Mouse (Mus musculus) kidney, postnatal 36 days (tissue): ENCODE data around the gene Pcnx.
A peak's percentile ranks its signal among the peaks of the same experiment; 100 is the strongest.

Experiments
- DNase-seq, 2 experiments: peaks; one replicate each; pipeline ENCODE4 v3.0.0; 2021 to 2022; ENCODE audit warnings: mixed read lengths in 2 of 2

The Pcnx gene

DNA sequence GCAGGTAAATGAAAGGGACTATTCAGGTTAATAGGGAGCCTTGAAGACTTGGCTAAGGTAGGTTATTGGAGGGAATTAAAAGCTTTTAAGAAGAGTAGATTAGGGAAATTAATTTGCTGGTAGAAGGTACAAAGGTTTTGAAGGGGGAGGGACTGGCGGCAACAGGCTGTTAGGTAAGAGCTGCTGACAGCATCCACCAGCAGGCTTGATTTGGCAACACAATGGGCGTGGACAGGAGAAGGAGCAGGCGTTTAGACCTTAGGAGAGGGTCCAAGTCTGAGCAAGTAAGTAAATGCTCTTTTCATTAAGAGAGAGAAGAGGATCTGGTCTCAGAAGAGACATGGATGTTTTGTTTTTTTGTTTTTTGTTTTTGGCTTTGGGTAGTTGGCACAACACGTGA lies 3.1 kb upstream of the Pcnx start:
- DNase-seq, result peak; percentile 71 to 84

DNA sequence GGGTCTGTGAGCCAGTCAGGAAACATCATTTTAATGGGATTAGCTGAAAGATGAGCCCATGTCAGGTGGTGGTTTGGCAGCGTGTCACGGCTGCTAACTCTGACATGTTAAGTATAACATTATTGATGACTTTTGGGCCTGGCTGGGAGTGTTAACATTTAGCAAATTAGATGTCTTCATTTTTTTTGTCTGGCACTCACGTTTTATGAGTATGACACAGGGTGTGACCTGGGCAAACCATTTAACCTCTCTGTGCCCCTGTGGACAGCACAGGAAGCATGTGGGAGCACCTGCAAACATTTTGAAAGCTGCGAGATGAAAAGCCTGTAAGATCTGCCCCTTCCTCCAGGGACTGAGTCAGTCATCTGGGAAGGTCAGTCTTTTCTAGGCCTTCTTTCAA lies 2.6 kb upstream of the Pcnx start:
- no peak for DNase-seq

DNA sequence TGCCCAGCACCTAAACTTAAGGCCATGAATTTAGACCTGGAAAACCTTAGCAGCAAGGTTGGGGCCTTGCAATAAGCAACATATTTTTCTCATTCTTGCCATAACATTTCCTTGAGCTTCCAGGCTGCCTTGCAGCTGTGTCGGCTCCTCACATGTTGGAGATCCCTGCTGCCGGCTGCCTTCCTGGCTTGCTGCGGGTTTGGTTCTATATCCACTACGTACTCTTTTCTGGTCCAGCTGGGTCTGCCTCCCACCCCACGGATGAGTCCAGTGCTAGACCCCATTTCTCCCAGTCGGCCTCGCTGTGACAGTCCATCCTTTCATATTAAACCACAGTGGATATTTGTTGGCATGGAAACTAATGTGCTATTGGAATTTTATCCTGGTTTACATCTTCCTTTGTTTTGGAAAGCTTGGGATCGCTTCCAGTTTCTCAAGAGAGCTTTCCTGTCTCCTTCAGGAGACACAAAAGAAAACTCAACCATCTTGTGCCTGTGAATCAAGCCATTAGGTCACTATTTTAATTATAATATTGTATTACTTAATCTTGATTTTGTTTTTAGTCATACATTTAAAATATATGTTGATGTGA lies 1.7 kb upstream of the Pcnx start:
- DNase-seq, result no peak

DNA sequence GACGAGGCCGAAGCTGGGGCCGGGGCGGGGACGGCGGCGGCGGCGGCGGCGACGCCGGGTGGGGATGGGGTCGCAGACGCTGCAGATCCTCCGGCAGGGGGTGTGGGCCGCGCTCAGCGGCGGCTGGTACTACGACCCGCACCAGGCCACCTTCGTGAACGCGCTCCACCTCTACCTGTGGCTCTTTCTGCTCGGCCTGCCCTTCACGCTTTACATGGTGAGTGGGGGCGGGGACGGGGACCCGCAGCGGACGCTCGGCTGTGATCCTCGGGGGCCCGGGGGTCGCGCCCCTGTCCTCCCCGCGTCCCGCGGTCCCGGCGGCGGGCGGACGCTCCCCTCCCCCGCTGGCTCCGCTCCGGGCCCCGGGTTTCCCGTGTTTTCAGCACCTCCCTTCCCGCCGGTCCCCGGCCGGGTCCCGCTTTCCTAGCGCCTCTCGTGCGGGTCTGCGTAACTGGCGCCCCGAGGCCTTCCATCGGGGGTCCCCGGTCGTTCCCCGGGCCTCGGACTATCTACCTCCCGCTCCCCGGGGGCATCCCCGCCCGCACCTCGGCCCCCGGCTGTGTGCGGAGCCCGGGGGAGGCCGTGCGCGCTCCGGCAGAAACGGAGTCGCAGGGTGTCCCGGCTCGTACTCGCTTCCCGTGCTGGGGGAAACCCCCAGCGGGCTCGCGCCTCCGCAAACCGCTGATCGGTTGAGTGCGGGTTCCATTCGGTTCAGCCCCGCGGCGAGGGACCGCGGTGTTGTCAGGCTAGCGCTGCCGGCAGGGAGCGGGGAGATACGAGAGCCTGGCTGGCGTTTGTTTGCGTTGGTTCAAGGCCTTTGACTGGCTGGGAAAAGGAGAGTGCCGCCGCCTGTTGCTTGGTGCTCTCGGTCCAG lies 722 bp downstream of the Pcnx start:
- DNase-seq, result peak; percentile 44 to 72

DNA sequence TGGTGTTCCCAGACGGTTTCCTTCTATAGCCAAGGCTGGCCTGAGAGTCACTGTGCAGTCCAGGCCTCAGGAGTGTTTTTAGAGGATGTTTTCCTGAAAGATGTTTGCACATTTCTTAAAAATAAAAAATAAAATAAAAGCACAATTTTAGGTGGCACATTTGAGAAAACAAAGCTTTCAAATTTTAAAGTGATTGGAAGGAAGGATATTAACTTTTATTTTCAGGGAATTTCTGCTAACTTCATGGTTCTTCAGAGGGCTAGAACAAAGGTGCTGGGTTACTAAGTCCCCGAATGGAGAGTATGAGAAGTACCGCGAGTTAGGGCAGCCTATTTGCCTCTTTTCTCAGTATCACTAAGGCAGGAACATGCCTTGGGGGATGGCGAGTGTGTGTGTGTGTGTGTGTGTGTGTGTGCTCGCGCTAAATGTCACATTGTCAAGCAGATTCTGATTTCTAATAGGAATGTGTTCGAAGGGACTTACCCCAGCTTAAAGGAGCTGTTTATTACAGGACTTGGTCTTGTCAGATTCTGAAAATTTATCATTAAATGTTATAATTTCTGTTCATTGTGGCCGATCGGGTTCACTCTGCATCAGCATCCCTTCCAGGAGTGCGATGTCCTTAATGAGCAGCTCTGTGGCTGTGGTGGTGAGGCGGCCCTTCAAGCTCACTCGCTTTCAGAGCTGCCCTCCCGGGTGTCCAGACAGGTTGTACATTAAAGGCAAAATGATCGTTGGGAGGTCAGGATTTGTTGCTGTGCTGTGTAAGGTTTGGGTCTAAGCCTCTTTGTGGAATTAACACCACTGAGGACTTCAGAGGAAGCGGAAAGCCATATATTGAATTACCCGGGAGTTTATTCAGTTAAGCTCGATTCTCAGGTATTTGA lies 1.6 kb downstream of the Pcnx start:
- no peak for DNase-seq

DNA sequence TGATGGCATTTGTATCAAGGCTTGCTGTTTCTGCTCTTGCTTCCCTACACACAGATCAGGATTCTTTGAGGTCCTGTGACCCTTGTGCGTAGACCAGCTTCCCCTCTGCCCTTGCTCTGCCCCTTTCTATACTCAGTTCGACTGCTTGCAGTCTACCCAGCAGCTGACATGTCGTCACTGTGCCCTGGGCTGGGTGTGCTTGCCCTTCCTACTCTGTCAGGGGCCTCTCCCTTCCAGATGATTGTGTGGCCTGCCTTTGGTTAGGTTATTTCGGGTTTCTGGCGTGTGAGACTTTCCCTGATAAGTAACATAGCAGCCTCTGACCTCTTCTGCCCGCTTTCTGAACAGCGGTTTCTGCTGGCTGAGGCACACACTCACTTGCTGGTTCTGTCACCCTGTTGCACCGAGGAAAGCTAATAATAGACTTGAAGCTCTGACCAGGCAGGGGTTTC lies 2.6 kb downstream of the Pcnx start:
- DNase-seq, result peak in 1 of 2 experiments; percentile 19

DNA sequence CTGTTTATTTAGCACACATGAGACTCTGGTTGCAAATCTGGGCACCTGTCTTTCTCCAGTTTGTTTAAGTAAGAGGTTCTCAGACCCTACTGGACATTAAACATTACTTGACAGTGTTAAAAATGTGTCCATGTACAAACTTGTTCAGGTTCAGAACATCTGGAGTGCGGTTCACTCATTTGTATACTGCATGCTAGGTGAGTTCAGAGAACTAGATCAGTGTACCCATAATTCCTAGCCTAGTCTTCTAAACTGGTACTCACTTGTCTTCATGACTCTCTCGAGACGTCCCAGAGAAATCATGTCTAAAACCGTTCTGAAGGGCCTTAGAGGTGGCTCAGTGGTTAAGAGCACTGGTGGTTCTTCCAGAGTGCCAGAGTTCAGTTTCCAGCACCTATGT lies 4.1 kb downstream of the Pcnx start:
- DNase-seq, result no peak

DNA sequence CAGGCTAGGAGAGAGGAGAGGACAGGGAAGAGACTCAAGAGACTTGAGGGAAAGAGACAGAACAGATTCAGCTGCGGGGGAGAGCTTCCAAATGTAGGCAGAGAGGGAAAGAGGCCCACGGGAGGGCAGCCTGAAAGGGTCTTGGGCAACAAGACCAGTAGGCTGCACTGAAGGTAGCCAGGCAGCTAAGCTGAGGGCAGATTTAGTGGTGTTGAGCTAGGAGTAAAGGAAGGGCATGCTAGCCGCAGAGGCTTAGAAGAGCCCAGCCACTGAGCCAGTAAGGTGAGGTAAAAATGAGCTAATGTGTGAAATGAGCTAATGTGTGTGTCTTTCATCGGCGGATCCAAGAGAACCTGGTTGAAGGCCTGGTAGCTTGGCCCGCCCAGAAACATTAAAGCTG lies 5.4 kb downstream of the Pcnx start:
- no peak for DNase-seq

DNA sequence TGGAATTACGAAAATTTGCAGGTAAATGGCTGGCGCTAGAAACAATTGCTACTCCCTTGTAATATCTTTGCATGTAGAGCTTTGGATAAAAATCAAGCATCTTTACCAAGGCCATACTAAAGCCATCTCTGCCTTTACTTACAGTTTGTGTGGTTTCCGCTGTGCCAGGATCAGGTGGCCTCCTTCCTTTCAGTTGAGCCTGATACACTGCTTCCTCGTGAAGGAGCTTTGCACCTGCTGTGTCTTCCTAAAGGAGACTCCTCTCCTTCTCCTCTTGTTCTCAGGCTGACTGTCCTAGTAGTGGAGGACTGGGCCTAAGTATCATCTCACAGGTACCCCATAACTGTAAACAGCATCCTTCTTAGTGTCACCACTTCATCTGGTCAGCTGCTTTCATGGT lies 7.5 kb downstream of the Pcnx start:
- no peak for DNase-seq

DNA sequence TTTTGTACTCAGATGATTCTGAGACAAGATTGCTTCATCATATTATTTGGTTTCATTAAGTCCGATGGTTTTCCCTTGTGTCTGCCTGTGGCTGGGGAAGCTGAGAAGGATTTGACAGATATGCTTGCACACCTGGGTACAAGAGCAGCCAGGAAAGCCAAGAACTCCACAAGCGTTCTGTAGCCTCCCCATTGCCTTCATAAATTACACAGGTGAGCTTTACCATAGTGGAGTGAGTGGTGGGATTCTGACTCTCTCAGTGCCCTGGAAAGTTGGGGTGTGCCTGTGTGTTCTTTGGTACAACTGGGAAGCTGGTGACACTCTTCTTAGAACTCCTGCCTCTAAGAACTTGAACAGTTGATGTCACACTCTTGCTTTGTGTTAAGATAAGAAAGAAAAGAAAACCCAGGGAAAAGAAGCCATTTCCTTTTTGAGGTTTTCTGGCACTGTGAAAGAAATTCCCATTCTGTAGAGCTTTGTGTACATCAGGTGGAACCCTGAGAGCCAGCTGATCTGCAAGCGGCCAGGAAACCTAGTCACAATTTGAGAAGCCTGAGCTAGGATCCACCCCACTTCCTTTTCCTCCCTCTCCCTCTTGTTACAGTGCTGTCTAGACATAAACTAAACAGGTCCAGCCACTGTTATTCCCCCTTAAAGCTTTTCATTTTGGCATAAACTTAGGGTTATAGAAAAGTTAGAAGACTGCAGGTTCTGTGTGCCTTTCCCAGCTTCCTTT lies 9.6 kb downstream of the Pcnx start:
- DNase-seq, result no peak

DNA sequence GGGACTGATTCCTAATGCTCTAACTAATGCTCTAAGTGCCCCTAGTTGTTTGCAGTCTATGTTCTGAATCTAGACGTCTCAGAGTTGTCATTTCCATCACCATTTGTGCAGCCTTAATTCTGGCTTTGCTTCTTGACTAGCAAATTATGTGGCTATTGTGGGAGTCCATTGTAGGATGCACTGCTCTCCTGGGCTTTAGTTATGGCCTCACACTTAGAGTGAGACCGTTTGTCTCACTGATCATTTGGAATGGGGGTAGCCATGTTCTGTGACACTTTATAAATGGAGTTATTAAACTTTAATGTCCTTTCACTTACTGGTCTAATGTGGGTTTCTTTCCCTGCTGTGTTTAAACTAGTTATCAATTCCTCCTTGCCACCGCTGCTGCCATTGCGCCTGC lies 13.5 kb downstream of the Pcnx start:
- DNase-seq, result no peak

DNA sequence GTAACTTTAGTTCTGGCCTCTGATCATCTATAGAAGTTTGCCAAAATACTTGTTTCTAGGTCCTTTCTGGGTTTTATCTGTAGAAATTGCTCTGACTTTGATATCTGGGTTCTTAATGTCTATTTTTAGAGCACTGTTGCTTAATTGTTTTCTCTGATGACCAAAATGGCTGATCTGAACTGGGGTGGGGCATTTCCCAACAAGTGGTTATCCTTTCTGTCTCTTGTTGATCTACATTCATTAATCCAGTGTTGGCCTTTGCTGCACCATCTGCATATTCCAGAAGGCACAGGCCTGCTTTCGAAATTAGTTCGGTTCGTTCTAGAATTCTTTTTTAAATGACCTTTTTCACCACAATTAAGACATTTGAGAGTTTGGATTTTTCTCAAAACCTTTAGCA lies 20.3 kb downstream of the Pcnx start:
- no peak for DNase-seq

DNA sequence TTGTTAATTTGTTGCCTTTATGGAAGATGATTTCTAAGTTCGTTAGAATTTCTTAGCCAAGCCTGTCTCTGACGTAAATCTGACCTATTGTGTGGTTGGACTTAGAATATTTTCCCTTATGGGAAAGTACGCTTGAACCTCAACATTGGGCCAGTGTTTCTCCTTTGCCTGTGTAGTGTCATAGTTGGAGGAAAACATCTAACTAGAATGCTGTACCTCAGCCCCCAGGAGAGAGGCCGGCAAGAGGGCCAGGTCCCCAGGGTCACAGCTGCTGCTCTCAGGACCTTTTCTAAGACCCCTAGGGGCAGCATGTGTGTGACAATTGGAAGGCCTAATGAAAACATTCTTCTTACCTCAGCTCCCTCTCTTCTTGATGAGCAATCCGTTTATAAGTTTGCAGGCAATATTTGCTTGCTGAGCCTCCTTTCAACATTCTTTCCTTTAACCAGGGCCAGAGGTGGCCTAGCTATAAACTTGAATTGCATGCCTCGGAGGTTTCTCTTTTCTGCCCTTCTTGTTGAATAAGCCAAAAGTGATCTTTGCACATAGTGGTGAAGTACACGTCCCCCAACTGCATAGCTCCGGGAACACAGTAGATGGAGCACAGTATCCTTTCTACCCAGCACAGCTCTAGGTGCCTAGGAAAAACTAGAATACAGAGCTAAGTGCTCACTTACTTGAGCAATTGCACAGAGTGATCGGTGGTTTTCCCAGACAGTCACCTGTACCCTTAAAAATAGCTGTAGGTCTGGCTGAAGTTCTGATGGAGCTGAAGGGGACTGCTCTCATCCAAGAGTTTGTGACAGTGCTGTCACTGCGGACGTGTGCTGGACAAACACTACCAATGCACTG lies 23.7 kb downstream of the Pcnx start:
- peak; percentile 6 to 29 for DNase-seq

DNA sequence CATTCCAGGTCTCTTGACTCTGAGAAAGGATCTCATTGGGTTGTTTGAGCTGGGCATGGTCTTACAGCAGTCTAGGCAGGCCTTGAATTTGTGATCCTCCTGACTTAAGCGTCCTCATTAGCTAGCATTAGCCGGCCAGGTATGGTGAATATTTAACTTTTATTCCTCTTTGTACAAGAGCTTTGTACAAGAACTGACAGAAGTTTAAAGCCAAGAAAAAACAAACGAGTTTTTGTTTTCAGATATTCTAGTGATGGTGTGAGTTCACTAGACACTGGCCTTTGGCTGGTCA lies 24.2 kb downstream of the Pcnx start:
- peak; percentile 25 to 53 for DNase-seq

DNA sequence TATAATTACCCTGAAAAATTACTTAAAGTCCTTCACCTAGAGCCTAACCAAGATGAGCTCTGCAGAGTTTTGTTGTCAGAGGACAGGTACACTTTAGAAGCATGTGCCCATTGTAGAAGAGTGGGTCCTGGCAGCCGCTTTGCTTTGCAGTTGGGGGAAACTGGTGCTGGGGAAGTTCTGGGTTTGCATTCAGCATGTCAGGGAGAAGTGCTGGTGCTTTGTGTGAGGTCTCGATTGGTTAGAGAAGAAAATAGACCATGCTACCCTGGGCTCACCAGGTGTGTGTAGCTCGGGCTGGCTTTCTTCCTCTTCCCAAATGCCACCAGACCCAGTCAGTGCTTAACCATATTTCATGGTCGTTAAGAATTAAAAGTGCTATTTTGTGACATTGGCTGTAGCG lies 25.2 kb downstream of the Pcnx start:
- DNase-seq, result no peak

DNA sequence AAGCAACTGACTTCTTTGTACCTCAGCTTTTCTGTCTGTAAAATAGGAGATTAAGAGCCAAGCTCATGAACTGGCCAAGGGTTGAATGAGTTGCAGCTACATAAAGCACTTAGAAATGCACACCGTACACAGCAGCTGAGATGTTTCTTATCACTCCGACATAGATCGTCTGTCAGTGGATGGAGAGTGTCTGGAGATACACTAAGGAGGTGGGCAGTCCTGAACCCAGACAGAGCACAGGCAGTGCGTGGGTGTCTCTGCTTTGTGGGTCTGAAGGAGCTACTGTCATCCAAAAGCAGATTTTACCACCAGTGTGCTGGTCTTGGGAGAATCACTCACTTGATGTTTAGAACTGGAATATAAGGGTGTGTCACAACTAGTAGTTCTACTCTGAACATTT lies 26.2 kb downstream of the Pcnx start:
- no peak for DNase-seq

DNA sequence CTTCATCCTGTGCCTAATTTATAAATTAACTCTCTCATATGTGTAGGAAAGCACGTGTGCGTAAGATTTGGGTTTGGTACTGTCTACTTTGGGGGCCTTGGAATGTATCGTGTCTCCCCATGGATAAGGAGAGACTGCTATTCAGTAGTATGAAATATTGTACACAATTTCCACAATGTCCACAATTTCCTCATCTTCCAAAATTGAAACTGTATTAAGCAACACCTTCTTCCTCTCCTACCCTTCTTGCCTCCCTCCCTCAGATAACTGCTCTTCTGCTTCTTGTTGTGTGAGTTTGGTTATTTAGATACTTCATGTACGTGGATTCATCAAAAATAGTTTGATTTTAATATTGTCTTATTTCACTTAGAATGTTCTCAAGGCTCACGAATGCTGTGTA lies 29.1 kb downstream of the Pcnx start:
- DNase-seq, result no peak

DNA sequence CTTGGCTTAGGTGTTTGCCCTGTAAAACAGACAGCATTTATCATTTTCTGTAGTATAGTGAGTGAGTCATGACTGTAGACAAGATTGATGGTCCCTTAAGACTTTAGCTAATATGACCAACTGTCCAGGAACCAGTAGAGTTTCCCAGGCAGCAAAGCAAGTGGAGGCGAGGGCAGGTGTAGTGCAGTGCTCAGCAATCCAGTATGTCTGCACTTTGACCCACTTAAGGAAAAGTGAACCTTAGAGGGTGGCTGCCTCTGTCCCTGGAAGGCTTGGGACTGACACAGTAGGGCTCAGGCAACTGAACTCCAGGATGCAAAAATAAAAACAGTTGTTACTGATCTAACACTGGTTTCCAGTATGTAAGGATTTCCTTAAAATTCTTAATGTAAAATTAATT lies 32.1 kb downstream of the Pcnx start:
- peak; percentile 32 to 45 for DNase-seq

DNA sequence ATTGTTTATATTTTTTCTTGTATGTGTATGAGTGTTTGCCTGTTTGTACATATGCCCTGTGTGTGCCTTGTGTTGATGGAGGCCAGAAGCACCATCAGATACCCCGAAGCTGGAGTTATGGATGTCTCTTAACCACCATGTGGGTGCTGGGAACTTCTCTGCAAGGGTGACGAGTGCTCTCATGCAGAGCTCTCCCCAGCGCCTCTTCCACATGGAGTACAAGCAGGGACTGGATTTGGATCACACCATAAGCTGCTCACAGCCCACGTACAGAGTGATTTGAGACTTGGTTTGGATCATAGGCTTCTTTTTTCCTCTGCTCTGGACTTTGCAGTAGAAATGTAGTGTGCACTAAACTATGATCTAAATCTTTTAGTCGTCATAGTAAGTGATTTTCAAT lies 34.5 kb downstream of the Pcnx start:
- DNase-seq, result no peak

DNA sequence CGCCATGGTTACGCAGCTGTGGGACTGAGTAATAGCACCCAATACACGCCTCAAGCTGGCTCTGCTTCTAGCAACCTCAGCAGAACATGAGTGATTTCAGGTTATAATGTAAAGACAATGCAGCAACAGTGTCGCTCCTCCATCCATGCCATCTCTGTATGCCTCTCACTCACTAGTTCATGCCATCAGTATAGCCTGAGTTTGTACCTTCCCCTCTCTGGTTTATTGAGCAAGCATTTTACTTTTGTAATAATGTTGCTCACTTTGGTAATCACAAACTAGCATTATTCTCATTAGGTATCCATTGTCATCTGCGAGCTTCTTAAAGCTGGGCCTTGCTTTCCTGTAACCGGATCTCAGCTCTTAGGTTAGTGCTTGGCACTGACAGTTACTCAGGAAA lies 36.2 kb downstream of the Pcnx start:
- DNase-seq, result no peak

DNA sequence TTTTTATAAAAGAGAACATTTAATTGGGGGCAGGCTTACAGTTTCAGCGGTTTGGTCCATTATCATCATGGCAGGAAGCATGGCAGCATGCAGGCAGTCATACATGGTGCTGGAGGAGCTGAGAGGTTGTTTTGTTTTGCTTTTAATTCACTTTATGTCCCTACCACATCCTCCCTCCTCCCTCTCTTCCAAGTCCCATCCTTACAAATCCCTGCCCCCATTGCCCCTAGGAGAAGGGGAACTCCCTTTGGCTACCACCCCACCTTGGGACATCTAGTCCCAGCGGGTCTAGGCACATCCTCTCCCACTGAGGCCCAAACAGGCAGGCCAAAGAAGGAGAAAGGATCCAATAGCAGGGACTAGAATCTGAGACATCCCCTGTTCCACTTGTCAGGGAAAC lies 44.6 kb downstream of the Pcnx start:
- DNase-seq, result no peak

DNA sequence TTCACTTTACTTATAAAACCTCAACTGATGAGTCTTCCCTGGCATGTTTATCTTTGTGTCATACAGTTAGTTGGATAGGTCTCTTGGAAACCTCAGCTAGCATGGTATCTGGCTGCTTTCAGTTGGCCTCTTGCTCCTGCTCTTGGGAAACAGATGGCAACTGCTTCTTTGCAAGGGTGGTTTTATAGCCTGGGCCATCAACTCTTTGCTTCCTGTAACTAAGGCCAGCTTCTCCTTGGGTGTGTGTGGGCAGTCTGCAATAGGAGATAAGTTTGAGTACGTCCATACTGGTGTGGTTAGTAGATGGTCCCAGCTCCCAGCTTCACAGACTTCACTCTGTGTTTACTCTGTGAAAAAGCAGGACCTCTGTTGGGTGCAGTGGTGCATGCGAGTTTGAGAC lies 46.0 kb downstream of the Pcnx start:
- DNase-seq, result no peak
